Mouse (Mus musculus): ENCODE measurements around the gene 1700019N19Rik.

GRCm38 (mm10) chr19:58741036-58741435 lies 53.2 kb downstream of the 1700019N19Rik start:
- TF ChIP-seq POLR2A (IDR thresholded peaks at IDR 0.05; ENCODE audit: borderline replicate concordance, insufficient read depth, low read length) (no peak), CTCF (IDR thresholded peaks at IDR 0.05; ENCODE audit: borderline replicate concordance, insufficient read depth, low read depth, low read length) (no peak)

All from cerebellum, adult 2 months (tissue).